Mouse (Mus musculus): ENCODE data around the gene Platr25. TPM values are rescaled to one million over a fixed set of nuclear protein-coding genes. Genes with fewer than 3 reads are reported as not detected.

The Platr25 gene
- polyA plus RNA-seq (2012; rRNA removed) = 0.36 and 0.37 TPM in 2 replicates

GRCm38 (mm10) chr13:62760432-62761415 lies at the start of gene Platr25:
Gene Platr25 (minus strand): TSS chr13:62760709.

GRCm38 (mm10) chr13:62785199-62786134 lies 25.0 kb upstream of the Platr25 start, which contains the start of gene Gm5141:
Gene Gm5141 (minus strand): TSS chr13:62785808.

GRCm38 (mm10) chr13:62623577-62624276 lies 136.8 kb downstream of the Platr25 start, which contains the start of gene 6720489N17Rik:
Gene 6720489N17Rik (minus strand): TSS chr13:62624182.

Other genes with a start within 250 kb of the Platr25 start
- gene Zfp935, start 202.2 kb downstream of the Platr25 start, polyA plus RNA-seq (2012; rRNA removed) = not detected in 2 replicates
- 0.36 and 0.57 TPM in 2 replicates for gene Zfp934, start 189.5 kb downstream of the Platr25 start, polyA plus RNA-seq (2012; rRNA removed)
- 0.05 TPM in 1 of 2 replicates, not detected in the other for gene 6720489N17Rik, start 136.5 kb downstream of the Platr25 start, polyA plus RNA-seq (2012; rRNA removed)
- gene Gm5141, start 25.1 kb upstream of the Platr25 start, polyA plus RNA-seq (2012; rRNA removed) = 0.30 and 0.71 TPM in 2 replicates
- gene Fbp2, start 97.7 kb upstream of the Platr25 start, polyA plus RNA-seq (2012; rRNA removed) = 51.8 and 54.3 TPM in 2 replicates
- gene Fbp1, start 127.6 kb upstream of the Platr25 start, polyA plus RNA-seq (2012; rRNA removed) = 2.0 and 2.1 TPM in 2 replicates
- gene 2010111I01Rik, start 204.2 kb upstream of the Platr25 start, polyA plus RNA-seq (2012; rRNA removed) = 104 and 119 TPM in 2 replicates

Data from colon, adult 2 months (tissue).